Mouse (Mus musculus): ENCODE measurements at regions not wholly inside any gene's neighbourhood (a gene's known extent, or its start where the extent isn't known, plus 50 kb on each side); places are given as distances from the start of the nearest gene placed in this dataset.

DNA sequence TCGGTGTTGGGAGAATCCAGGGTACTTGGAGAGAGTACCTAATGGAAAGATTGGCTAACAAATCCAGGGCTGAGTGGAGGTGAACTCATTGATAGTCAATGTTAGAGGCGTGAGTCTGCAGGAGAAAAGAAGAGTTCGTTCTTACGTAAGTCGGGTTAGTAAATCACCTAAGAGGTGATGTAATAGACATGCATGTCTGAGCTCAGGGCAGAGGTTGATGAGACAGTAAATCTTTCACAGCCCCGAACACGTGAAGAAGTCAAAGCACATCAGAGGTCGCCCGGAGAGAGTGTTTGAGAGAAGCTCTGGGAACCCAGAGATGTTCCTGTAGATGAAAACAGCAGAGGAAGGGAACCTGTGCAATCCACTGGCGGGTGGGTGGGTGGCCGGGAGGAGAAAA lies 76.2 kb upstream of the Prdm1 start:
- DNase-seq (ENCODE audit: low spot score) (no peak), ATAC-seq (no peak)
- Histone ChIP-seq H3K4me2 (ENCODE audit: low read depth, low read length) (no peak overlapping the region), H3K9me3 (ENCODE audit: low read length) (no peaks in the 10 kb centered on the region), H3K4me3 (ENCODE audit: low read length) (no peak overlapping the region), H3K36me3 (ENCODE audit: insufficient read depth, low read length) (no peaks in the 10 kb centered on the region), H3K4me1 (ENCODE audit: insufficient read depth, low read length) (no peaks in the 10 kb centered on the region), H3K27ac (no peak overlapping the region), H3K27me3 (ENCODE audit: insufficient read depth, low read length) (no peaks in the 10 kb centered on the region), H3K9ac (replicated peaks; ENCODE audit: low read length) (no peak overlapping the region)
- no peak for TF ChIP-seq CTCF (IDR thresholded peaks at IDR 0.05; ENCODE audit: low read depth)
- 91% methylated on average over 11 of the region's 11 CpGs for WGBS

DNA sequence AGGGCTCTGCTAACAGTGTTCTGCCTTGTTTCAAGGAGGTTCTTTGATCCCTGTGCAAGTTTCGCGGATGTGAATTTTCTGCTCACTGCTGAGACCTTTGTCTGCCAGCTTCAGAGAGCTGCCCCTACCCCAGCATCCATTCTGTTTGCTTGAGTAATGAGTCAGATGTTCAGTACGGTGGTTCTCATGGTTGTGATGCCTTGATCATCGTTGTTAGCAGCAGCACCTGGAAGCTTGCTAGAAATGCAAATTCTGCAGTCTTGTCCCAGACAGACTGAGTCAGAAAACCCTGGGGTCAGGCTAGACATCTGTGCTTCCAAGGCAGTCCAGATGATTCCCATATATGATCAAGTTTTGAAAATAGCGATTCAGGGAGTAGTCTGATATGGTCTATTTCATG lies 75.2 kb upstream of the Prdm1 start:
- DNase-seq (ENCODE audit: low spot score) (no peak), ATAC-seq (no peak)
- Histone ChIP-seq H3K4me1 (ENCODE audit: insufficient read depth, low read length) (no peaks in the 10 kb centered on the region), H3K27ac (no peak overlapping the region), H3K9me3 (ENCODE audit: low read length) (no peaks in the 10 kb centered on the region), H3K27me3 (ENCODE audit: insufficient read depth, low read length) (no peaks in the 10 kb centered on the region), H3K4me2 (ENCODE audit: low read depth, low read length) (no peak overlapping the region), H3K9ac (replicated peaks; ENCODE audit: low read length) (no peak overlapping the region), H3K4me3 (ENCODE audit: low read length) (no peak overlapping the region), H3K36me3 (ENCODE audit: insufficient read depth, low read length) (no peaks in the 10 kb centered on the region)
- 73% methylated on average over 5 of the region's 5 CpGs for WGBS
- TF ChIP-seq CTCF (IDR thresholded peaks at IDR 0.05; ENCODE audit: low read depth), result no peak

DNA sequence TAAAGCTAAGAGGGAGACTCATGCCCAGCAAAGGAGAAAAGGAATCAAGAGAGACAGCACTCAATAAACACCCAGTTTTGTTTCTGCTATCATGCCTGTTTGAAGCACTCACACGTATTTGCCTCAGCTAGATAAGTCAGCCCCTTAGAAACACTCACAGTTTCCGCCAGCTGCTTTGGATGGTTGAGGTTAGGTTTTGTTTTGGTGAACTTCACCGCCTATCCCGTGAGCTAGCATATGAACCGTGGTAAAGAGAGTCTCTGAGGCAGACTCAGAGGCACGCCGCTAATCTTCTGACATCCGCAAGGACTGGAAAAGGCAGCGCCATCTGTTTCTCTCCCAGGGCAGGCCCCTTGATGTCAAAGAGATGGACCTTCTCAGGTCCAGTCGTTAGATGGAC lies 73.2 kb upstream of the Prdm1 start:
- Histone ChIP-seq H3K4me3 (ENCODE audit: low read length) (no peak overlapping the region), H3K4me1 (ENCODE audit: insufficient read depth, low read length) (no peaks in the 10 kb centered on the region), H3K27me3 (ENCODE audit: insufficient read depth, low read length) (no peaks in the 10 kb centered on the region), H3K9me3 (ENCODE audit: low read length) (no peaks in the 10 kb centered on the region), H3K27ac (no peak overlapping the region), H3K4me2 (ENCODE audit: low read depth, low read length) (no peak overlapping the region), H3K36me3 (ENCODE audit: insufficient read depth, low read length) (no peaks in the 10 kb centered on the region), H3K9ac (replicated peaks; ENCODE audit: low read length) (no peak overlapping the region)
- no peak for ATAC-seq
- no peak for TF ChIP-seq CTCF (IDR thresholded peaks at IDR 0.05; ENCODE audit: low read depth)
- 91% methylated on average over 10 of the region's 10 CpGs for WGBS
- no peak for DNase-seq (ENCODE audit: low spot score)

DNA sequence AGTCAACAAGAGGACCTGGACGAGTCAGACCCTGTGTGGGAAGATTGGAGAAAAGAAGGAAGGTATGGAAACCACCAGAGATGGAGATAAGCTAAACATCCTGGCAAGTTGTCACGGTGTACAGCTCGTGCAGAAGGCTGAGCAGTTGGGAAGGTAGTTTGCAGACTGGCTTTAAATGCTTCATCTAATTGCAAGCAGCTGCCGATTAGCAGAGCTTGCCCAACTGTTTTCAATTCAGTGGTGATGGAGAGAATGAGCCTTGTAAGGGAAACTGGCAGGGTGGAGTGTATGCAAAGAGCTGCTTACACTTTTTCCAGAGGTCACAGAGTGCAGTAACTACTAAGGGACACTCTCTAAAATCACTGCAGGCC lies 71.6 kb upstream of the Prdm1 start:
- peak; percentile 64 for DNase-seq (ENCODE audit: low spot score)
- Histone ChIP-seq H3K4me2 (ENCODE audit: low read depth, low read length) (no peak overlapping the region), H3K9me3 (ENCODE audit: low read length) (no peaks in the 10 kb centered on the region), H3K27me3 (ENCODE audit: insufficient read depth, low read length) (no peaks in the 10 kb centered on the region), H3K36me3 (ENCODE audit: insufficient read depth, low read length) (no peaks in the 10 kb centered on the region), H3K27ac (no peak overlapping the region), H3K9ac (replicated peaks; ENCODE audit: low read length) (no peak overlapping the region), H3K4me3 (ENCODE audit: low read length) (no peak overlapping the region), H3K4me1 (ENCODE audit: insufficient read depth, low read length) (no peaks in the 10 kb centered on the region)
- ATAC-seq, result peak; percentile 70; the same call in 1 of the 2 replicates
- 52% methylated on average over 4 of the region's 4 CpGs for WGBS
- no peak for TF ChIP-seq CTCF (IDR thresholded peaks at IDR 0.05; ENCODE audit: low read depth)

DNA sequence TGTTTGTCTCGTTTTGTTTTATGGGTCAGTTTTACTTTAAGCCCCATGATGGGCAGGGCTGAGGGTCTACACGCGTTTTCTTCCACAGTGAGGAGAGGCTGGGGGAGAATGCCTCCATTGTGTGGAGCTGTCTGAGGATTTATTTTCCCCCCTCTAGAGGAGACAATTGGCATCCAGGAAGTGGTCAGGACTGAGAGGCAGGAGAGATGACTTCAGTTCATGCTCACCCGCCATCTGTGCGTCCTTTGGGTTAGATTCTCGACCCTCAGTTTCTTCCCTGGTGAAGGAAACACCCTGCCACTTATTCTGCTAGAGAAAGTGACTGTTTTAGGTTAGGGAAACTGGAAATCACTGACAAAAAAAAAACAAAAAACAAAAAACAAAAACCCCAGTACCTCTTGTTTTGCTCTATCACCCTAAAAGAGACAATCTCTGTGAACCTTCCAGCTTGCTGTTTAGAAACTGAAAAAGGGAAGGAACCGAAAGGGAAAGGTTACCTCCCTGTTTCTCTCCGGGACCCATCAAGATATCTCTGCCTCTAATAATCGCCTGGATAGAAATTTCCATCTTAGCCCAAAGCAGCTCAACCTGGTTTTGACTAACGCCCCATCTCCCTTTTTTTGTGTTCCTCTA lies 71.1 kb upstream of the Prdm1 start:
- H3K9ac ChIP-seq (replicated peaks; ENCODE audit: low read length), result no peak overlapping the region
- DNase-seq (ENCODE audit: low spot score), result no peak
- H3K36me3 ChIP-seq (ENCODE audit: insufficient read depth, low read length), result no peaks in the 10 kb centered on the region
- WGBS, result 73% methylated on average over 10 of the region's 10 CpGs
- ATAC-seq, result no peak
- no peaks in the 10 kb centered on the region for H3K4me1 ChIP-seq (ENCODE audit: insufficient read depth, low read length)
- H3K9me3 ChIP-seq (ENCODE audit: low read length), result no peaks in the 10 kb centered on the region
- H3K27ac ChIP-seq, result no peak overlapping the region
- no peaks in the 10 kb centered on the region for H3K27me3 ChIP-seq (ENCODE audit: insufficient read depth, low read length)
- no peak overlapping the region for H3K4me2 ChIP-seq (ENCODE audit: low read depth, low read length)
- TF ChIP-seq CTCF (IDR thresholded peaks at IDR 0.05; ENCODE audit: low read depth), result no peak
- H3K4me3 ChIP-seq (ENCODE audit: low read length), result no peak overlapping the region

DNA sequence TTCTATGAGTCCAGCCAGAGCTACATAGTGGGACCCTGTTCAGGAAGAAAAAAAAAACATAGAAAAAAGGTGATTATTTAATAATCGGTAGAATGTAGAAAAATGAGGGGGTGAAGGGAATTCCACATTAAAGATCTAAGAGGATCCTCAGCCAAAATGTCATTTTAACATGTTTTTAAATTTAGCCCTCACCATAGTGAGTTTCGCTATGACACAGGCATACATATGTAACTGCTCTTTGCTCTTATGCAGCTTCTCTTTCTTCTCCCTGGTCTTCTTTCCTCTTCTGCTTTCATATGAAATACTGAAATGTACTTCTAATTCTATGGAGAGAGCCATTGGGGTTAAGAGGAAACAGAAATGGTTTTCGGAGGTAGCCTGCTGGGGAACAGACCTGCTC lies 70.3 kb upstream of the Prdm1 start:
- H3K4me2 ChIP-seq (ENCODE audit: low read depth, low read length), result no peak overlapping the region
- no peaks in the 10 kb centered on the region for H3K27me3 ChIP-seq (ENCODE audit: insufficient read depth, low read length)
- H3K9ac ChIP-seq (replicated peaks; ENCODE audit: low read length), result no peak overlapping the region
- no peak for ATAC-seq
- no peaks in the 10 kb centered on the region for H3K36me3 ChIP-seq (ENCODE audit: insufficient read depth, low read length)
- no peak overlapping the region for H3K4me3 ChIP-seq (ENCODE audit: low read length)
- no peak for TF ChIP-seq CTCF (IDR thresholded peaks at IDR 0.05; ENCODE audit: low read depth)
- no peaks in the 10 kb centered on the region for H3K4me1 ChIP-seq (ENCODE audit: insufficient read depth, low read length)
- no peak overlapping the region for H3K27ac ChIP-seq
- no peaks in the 10 kb centered on the region for H3K9me3 ChIP-seq (ENCODE audit: low read length)
- no peak for DNase-seq (ENCODE audit: low spot score)
- WGBS, result 88% methylated on average over 3 of the region's 3 CpGs

DNA sequence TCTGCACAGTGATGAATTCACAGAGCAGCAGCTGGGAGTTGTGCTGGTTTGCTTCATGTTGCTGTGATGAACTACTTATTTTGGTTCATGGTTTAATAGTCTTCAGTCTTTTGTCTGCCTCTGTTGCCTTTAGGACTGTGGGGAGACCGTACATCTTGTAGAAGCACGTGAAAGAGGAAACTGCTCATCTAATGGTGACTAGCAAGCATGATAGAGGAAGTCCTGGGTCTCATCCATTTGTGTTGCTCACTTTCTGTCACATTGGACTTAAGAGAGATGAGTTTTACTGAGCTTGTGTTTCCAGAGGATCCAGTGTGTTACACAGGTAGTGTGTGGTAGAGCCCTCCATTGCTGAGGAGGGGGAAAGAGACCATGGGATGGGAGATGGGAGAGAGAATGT lies 67.6 kb upstream of the Prdm1 start:
- no peaks in the 10 kb centered on the region for H3K36me3 ChIP-seq (ENCODE audit: insufficient read depth, low read length)
- no peak for TF ChIP-seq CTCF (IDR thresholded peaks at IDR 0.05; ENCODE audit: low read depth)
- no peak overlapping the region for H3K9ac ChIP-seq (replicated peaks; ENCODE audit: low read length)
- H3K9me3 ChIP-seq (ENCODE audit: low read length), result no peaks in the 10 kb centered on the region
- no peak overlapping the region for H3K4me3 ChIP-seq (ENCODE audit: low read length)
- no peak overlapping the region for H3K27ac ChIP-seq
- ATAC-seq (no peak), DNase-seq (ENCODE audit: low spot score) (no peak)
- no peaks in the 10 kb centered on the region for H3K27me3 ChIP-seq (ENCODE audit: insufficient read depth, low read length)
- no peaks in the 10 kb centered on the region for H3K4me1 ChIP-seq (ENCODE audit: insufficient read depth, low read length)
- no peak overlapping the region for H3K4me2 ChIP-seq (ENCODE audit: low read depth, low read length)
- WGBS, result 83% methylated on average over 2 of the region's 2 CpGs

Measured in hindbrain, postnatal 0 days (tissue).